Mouse (Mus musculus) hindbrain, embryonic 15.5 days (tissue): ENCODE measurements around the gene Rnasel. TPM values are rescaled to one million over a fixed set of nuclear protein-coding genes. Genes with fewer than 3 reads are reported as not detected.

Experiments
- ATAC-seq: fragments of 200-750 bp; cut with Nextera tagmentation; 2 replicates; pipeline ENCODE4 v1.8.0; 2017; ENCODE audit warnings: low read depth, moderate number of reproducible peaks, moderate TSS enrichment; ENCODE audit not compliant: low FRiP score
- H3K27ac ChIP-seq: fragments of 300-500 bp; sonication (generic); replicated peaks from 2 replicates; pipeline ENCODE4 v1.5.1; 2015; ENCODE audit warnings: mild to moderate bottlenecking, inconsistent platforms
- H3K27me3 ChIP-seq: fragments of 300-500 bp; sonication (generic); 2 replicates; pipeline ENCODE4 v1.6.1; 2015; ENCODE audit warnings: control low read depth, inconsistent platforms
- H3K36me3 ChIP-seq: fragments of 300-500 bp; sonication (generic); 2 replicates; pipeline ENCODE4 v1.6.1; 2015; ENCODE audit warnings: control low read depth, inconsistent platforms
- H3K4me1 ChIP-seq: fragments of 300-500 bp; sonication (generic); replicated peaks from 2 replicates; pipeline ENCODE4 v1.6.1; 2015; ENCODE audit warnings: control low read depth, inconsistent platforms
- H3K4me2 ChIP-seq: fragments of 300-500 bp; sonication (generic); 2 replicates; pipeline ENCODE4 v1.6.1; 2015; ENCODE audit warnings: moderate library complexity, mild to moderate bottlenecking, inconsistent platforms
- H3K4me3 ChIP-seq: fragments of 300-500 bp; sonication (generic); 2 replicates; pipeline ENCODE4 v1.5.1; 2015; ENCODE audit warnings: mild to moderate bottlenecking, inconsistent platforms
- H3K9ac ChIP-seq: fragments of 300-500 bp; sonication (generic); 2 replicates; pipeline ENCODE4 v1.6.1; 2015; ENCODE audit warnings: inconsistent platforms
- H3K9me3 ChIP-seq: fragments of 300-500 bp; sonication (generic); 2 replicates; pipeline ENCODE4 v1.6.1; 2016; ENCODE audit warnings: control low read depth, inconsistent platforms
- WGBS: fragments of 180-500 bp; shearing (Covaris S2); methylation state at CpG from one replicate; pipeline ENCODE4 v1.1.7; 2015; 5-methylcytosine and 5-hydroxymethylcytosine counted together
- polyA plus RNA-seq: library from polyadenylated mRNA; unstranded; fragments of >200 nt; fragmentation: Nextera tagmentation; extraction: Ambion mirVana; gene quantifications from 2 replicates; pipeline ENCODE4 v1.2.1, GENCODE M21; 2015

Rnasel gene
- polyA plus RNA-seq, result 39.5 and 40.1 TPM in 2 replicates

- no peaks in the 10 kb centered on the region for H3K36me3 ChIP-seq
- ATAC-seq, result peak; percentile 68
- peak within 1 kb of the TSS; percentile 89 for H3K27ac ChIP-seq
- H3K9me3 ChIP-seq, result no peaks in the 10 kb centered on the region
- no peaks in the 10 kb centered on the region for H3K27me3 ChIP-seq
- 2% methylated on average over 18 of the region's 18 CpGs for WGBS
- H3K9ac ChIP-seq, result peak within 1 kb of the TSS; percentile 62
- H3K4me2 ChIP-seq, result peak within 1 kb of the TSS; percentile 66
- H3K4me3 ChIP-seq, result peak within 1 kb of the TSS; percentile 46
- H3K4me1 ChIP-seq, result peaks cover 50% of the 10 kb centered on the region
Measured at GRCm38 (mm10) chr1:153749211-153749801, at the start of gene Rnasel. TSS of gene Rnasel (plus strand) at chr1:153749426.

GRCm38 (mm10) chr1:153700448-153701063, 48.7 kb upstream of the Rnasel start:
- Histone ChIP-seq H3K9me3 (no peaks in the 10 kb centered on the region), H3K4me3 (no peak overlapping the region), H3K4me2 (no peak overlapping the region), H3K9ac (no peak overlapping the region), H3K4me1 (peaks cover 25% of the 10 kb centered on the region), H3K27ac (no peak overlapping the region), H3K36me3 (no peaks in the 10 kb centered on the region), H3K27me3 (no peaks in the 10 kb centered on the region)
- WGBS, result 85% methylated on average over 11 of the region's 11 CpGs
- no peak for ATAC-seq

GRCm38 (mm10) chr1:153701461-153701860, 47.8 kb upstream of the Rnasel start:
- no peak overlapping the region for H3K4me3 ChIP-seq
- H3K27me3 ChIP-seq, result no peaks in the 10 kb centered on the region
- H3K36me3 ChIP-seq, result no peaks in the 10 kb centered on the region
- no peaks in the 10 kb centered on the region for H3K9me3 ChIP-seq
- H3K9ac ChIP-seq, result no peak overlapping the region
- H3K27ac ChIP-seq, result no peak overlapping the region
- no peak for ATAC-seq
- H3K4me2 ChIP-seq, result no peak overlapping the region
- WGBS, result 98% methylated on average over 1 of the region's 1 CpGs
- peaks cover 25% of the 10 kb centered on the region for H3K4me1 ChIP-seq

- Histone ChIP-seq H3K27ac (no peak overlapping the region), H3K27me3 (no peaks in the 10 kb centered on the region), H3K4me2 (no peak overlapping the region), H3K9me3 (no peaks in the 10 kb centered on the region), H3K4me3 (no peak overlapping the region), H3K36me3 (no peaks in the 10 kb centered on the region), H3K9ac (no peak overlapping the region), H3K4me1 (peaks cover 25% of the 10 kb centered on the region)
- 79% methylated on average over 8 of the region's 8 CpGs for WGBS
- no peak for ATAC-seq
Measured at GRCm38 (mm10) chr1:153702166-153702852, 46.9 kb upstream of the Rnasel start.

GRCm38 (mm10) chr1:153702853-153703410, 46.3 kb upstream of the Rnasel start:
- Histone ChIP-seq H3K9me3 (no peaks in the 10 kb centered on the region), H3K27me3 (no peaks in the 10 kb centered on the region), H3K36me3 (no peaks in the 10 kb centered on the region), H3K4me1 (peaks cover 21% of the 10 kb centered on the region), H3K27ac (peak overlapping the region; percentile 48; the same call in 1 of the 2 replicates), H3K4me2 (no peak overlapping the region), H3K4me3 (no peak overlapping the region), H3K9ac (no peak overlapping the region)
- ATAC-seq, result peak; percentile 27; the same call in 1 of the 2 replicates
- WGBS, result 35% methylated on average over 8 of the region's 8 CpGs

- H3K27me3 ChIP-seq, result no peaks in the 10 kb centered on the region
- peak overlapping the region; percentile 48 for H3K27ac ChIP-seq
- no peak overlapping the region for H3K4me3 ChIP-seq
- no peak overlapping the region for H3K9ac ChIP-seq
- H3K9me3 ChIP-seq, result no peaks in the 10 kb centered on the region
- 5% methylated on average over 11 of the region's 12 CpGs for WGBS
- peak overlapping the region; percentile 15; the same call in 1 of the 2 replicates for H3K4me2 ChIP-seq
- no peaks in the 10 kb centered on the region for H3K36me3 ChIP-seq
- ATAC-seq, result peak; percentile 67
- H3K4me1 ChIP-seq, result peaks cover 21% of the 10 kb centered on the region
Measured at GRCm38 (mm10) chr1:153703445-153703991, 45.7 kb upstream of the Rnasel start.

DNA sequence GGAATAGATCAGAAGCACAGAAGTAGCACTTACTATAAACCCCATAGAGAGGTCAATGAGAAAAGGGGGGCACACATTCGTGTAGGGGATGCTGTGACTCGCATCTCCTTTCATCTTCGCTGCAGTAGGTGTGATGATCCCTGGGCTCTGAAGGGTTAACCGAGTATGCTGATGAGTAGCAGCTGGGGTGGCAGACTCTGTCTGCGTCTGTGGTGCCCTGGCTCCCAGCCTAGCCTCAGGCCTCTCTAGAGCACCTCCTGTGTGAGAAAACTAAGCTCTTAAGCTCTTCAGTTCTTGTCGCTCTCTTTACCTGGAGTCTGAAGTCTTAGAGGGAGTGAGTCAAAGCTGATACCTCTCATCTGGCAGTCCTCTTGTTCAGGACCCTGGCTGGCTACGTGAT, 45.1 kb upstream of the Rnasel start:
- Histone ChIP-seq H3K4me2 (no peak overlapping the region), H3K27me3 (no peaks in the 10 kb centered on the region), H3K4me1 (peaks cover 21% of the 10 kb centered on the region), H3K9ac (no peak overlapping the region), H3K4me3 (no peak overlapping the region), H3K27ac (no peak overlapping the region), H3K36me3 (no peaks in the 10 kb centered on the region), H3K9me3 (no peaks in the 10 kb centered on the region)
- ATAC-seq, result 0 out of 2 replicates have a peak, but pooled peaks have one; percentile 39
- 15% methylated on average over 7 of the region's 7 CpGs for WGBS

DNA sequence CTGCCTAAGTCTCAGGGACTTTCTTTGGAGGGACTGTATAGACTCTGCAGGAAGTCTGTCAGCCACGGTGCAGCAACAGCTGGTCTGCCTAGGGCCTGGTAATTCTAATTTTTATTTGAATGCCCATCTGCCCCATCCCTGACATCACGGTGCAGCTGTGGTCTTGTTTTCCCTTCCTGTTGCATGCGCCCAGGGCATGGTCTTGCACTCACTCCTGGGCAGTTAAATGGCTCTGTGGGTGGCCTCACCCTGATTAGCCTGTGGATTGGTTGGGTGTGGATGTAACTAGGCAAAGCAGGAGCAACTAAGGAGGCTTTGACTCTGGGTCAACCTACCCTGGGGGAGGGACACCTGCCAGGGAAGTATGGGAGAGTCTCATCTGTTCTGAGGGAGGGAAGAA, 44.2 kb upstream of the Rnasel start:
- Histone ChIP-seq H3K9me3 (no peaks in the 10 kb centered on the region), H3K4me1 (peaks cover 21% of the 10 kb centered on the region)
- 24% methylated on average over 3 of the region's 3 CpGs for WGBS

GRCm38 (mm10) chr1:153708626-153709025, 40.6 kb upstream of the Rnasel start:
- Histone ChIP-seq H3K4me3 (no peak overlapping the region), H3K9ac (no peak overlapping the region), H3K27ac (no peak overlapping the region), H3K4me1 (peaks cover 9% of the 10 kb centered on the region), H3K9me3 (no peaks in the 10 kb centered on the region), H3K4me2 (no peak overlapping the region), H3K27me3 (no peaks in the 10 kb centered on the region), H3K36me3 (no peaks in the 10 kb centered on the region)
- no peak for ATAC-seq
- WGBS, result 92% methylated on average over 5 of the region's 5 CpGs

More for the DNA sequence above, 44.2 kb upstream of the Rnasel start:
- ATAC-seq, result no peak; the same call in 1 of the 2 replicates
- H3K36me3 ChIP-seq, result no peaks in the 10 kb centered on the region
- no peak overlapping the region for H3K9ac ChIP-seq
- H3K4me2 ChIP-seq, result no peak overlapping the region
- H3K4me3 ChIP-seq, result no peak overlapping the region
- H3K27me3 ChIP-seq, result no peaks in the 10 kb centered on the region
- no peak overlapping the region for H3K27ac ChIP-seq

DNA sequence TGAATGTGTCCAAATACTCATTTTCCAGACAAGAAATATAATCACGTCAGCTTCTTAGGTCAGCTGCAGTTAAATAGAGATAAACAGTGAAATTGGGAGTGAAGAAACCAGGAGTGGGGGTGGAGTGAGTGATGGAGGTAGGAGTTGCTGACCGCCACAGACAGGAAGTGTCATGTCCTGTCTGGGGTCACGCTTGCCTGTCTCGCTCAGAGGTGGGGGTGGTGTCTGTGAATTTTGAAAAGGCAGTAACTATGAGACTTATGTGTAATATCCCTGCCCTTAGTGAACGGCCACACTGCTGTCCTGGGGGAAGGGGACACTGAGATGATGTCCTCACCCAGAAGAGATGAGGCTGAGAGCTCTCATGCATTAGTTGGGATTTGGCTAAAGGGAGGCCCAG, 39.8 kb upstream of the Rnasel start:
- ATAC-seq, result no peak
- H3K9ac ChIP-seq, result no peak overlapping the region

GRCm38 (mm10) chr1:153711544-153712262, 37.5 kb upstream of the Rnasel start:
- Histone ChIP-seq H3K4me2 (no peak overlapping the region), H3K4me3 (no peak overlapping the region), H3K27me3 (no peaks in the 10 kb centered on the region), H3K4me1 (no peaks in the 10 kb centered on the region), H3K9me3 (no peaks in the 10 kb centered on the region), H3K9ac (no peak overlapping the region), H3K36me3 (no peaks in the 10 kb centered on the region), H3K27ac (no peak overlapping the region)
- WGBS, result 92% methylated on average over 3 of the region's 3 CpGs
- no peak for ATAC-seq

More for the DNA sequence above, 39.8 kb upstream of the Rnasel start:
- Histone ChIP-seq H3K27me3 (no peaks in the 10 kb centered on the region), H3K27ac (no peak overlapping the region), H3K9me3 (no peaks in the 10 kb centered on the region), H3K4me1 (peaks cover 1% of the 10 kb centered on the region; the same call in 1 of the 2 replicates), H3K4me2 (no peak overlapping the region), H3K36me3 (no peaks in the 10 kb centered on the region), H3K4me3 (no peak overlapping the region)
- WGBS, result 79% methylated on average over 5 of the region's 5 CpGs
